Mouse (Mus musculus) spleen, adult 2 months (tissue): ENCODE measurements at regions not wholly inside any gene's neighbourhood (a gene's known extent, or its start where the extent isn't known, plus 50 kb on each side); places are given as distances from the start of the nearest gene placed in this dataset.

Experiments
- CTCF ChIP-seq: fragments of 200-500 bp; IDR thresholded peaks from 2 replicates; pipeline ENCODE4 v1.5.1; 2011; ENCODE audit warnings: mild to moderate bottlenecking, inconsistent platforms; ENCODE audit not compliant: insufficient read depth, insufficient read length, insufficient replicate concordance; ENCODE audit errors: extremely low read depth
- POLR2A ChIP-seq: fragments of 200-500 bp; IDR thresholded peaks from 2 replicates; pipeline ENCODE4 v1.6.1; 2011; ENCODE audit warnings: low read depth, low read length, inconsistent platforms

GRCm38 (mm10) chr14:37298631-37299030 lies 163.6 kb upstream of the Ghitm start:
- TF ChIP-seq POLR2A (no peak), CTCF (no peak)
